Mouse (Mus musculus): ENCODE measurements around the gene Brs3.

Brs3 gene

GRCm38 (mm10) chrX:57042774-57043173 is at the start of gene Brs3:
TSS of gene Brs3 (plus strand) at chrX:57043074.
- no peak for DNase-seq (ENCODE audit: extremely low read depth, low read depth)

- DNase-seq (ENCODE audit: extremely low read depth, low read depth) = no peak
Observed at GRCm38 (mm10) chrX:57012891-57013290, 30.0 kb upstream of the Brs3 start.

GRCm38 (mm10) chrX:57043869-57044268 is 995 bp downstream of the Brs3 start:
- no peak for DNase-seq (ENCODE audit: extremely low read depth, low read depth)

GRCm38 (mm10) chrX:57052848-57053173 is 9.9 kb downstream of the Brs3 start:
- peak; percentile 40 for DNase-seq (ENCODE audit: extremely low read depth, low read depth)

- DNase-seq (ENCODE audit: extremely low read depth, low read depth) = peak; percentile 41
Observed at GRCm38 (mm10) chrX:57053174-57053992, 10.5 kb downstream of the Brs3 start, which contains the start of gene Htatsf1. TSS of gene Htatsf1 (plus strand) at chrX:57053583.

- DNase-seq (ENCODE audit: extremely low read depth, low read depth) = peak; percentile 4
Observed at GRCm38 (mm10) chrX:57053993-57054385, 11.1 kb downstream of the Brs3 start.

GRCm38 (mm10) chrX:57081496-57081895 is 38.6 kb downstream of the Brs3 start:
- DNase-seq (ENCODE audit: extremely low read depth, low read depth) = no peak

- no peak for DNase-seq (ENCODE audit: extremely low read depth, low read depth)
Observed at GRCm38 (mm10) chrX:57087806-57088205, 44.9 kb downstream of the Brs3 start, which contains the start of gene Vgll1. TSS of gene Vgll1 (plus strand) at chrX:57088106.
